Mouse (Mus musculus) G1E (cell line): ENCODE results near the gene Gm28048. TPM values are rescaled to one million over a fixed set of nuclear protein-coding genes. Genes with fewer than 3 reads are reported as not detected.
A peak's percentile ranks its signal among the peaks of the same experiment; 100 is the strongest.

Experiments
- ATAC-seq: 2 replicates; pipeline ENCODE4 v1.8.0; 2016; ENCODE audit warnings: mild to moderate bottlenecking; ENCODE audit not compliant: insufficient number of reproducible peaks, poor library complexity, low FRiP score, severe bottlenecking; ENCODE audit errors: extremely low read depth
- DNase-seq: peaks from one replicate; pipeline ENCODE4 v3.0.0; 2012; ENCODE audit warnings: low spot score
- H3K27me3 ChIP-seq: 2 replicates; pipeline ENCODE4 v1.6.1; 2012; ENCODE audit warnings: mild to moderate bottlenecking, low read length, inconsistent platforms; ENCODE audit not compliant: insufficient read depth
- H3K36me3 ChIP-seq: replicated peaks from 2 replicates; pipeline ENCODE3; 2012; ENCODE audit warnings: mild to moderate bottlenecking, inconsistent platforms
- H3K4me1 ChIP-seq: 2 replicates; pipeline ENCODE4 v1.6.1; 2012; ENCODE audit warnings: low read depth, low read length, inconsistent platforms, mixed read lengths; ENCODE audit not compliant: insufficient read depth
- H3K4me3 ChIP-seq: 2 replicates; pipeline ENCODE4 v1.5.1; 2012; ENCODE audit warnings: low read depth, mild to moderate bottlenecking, inconsistent platforms, low read length, moderate library complexity, mixed read lengths
- H3K9me3 ChIP-seq: replicated peaks from 2 replicates; pipeline ENCODE4 v1.6.1; 2012; ENCODE audit warnings: inconsistent platforms
- CTCF ChIP-seq: IDR thresholded peaks from 2 replicates; pipeline ENCODE4 v1.5.1; 2012; ENCODE audit warnings: low read depth, low read length, inconsistent platforms, mixed read lengths
- GATA1 ChIP-seq: IDR thresholded peaks from 2 replicates; pipeline ENCODE4 v1.6.1; 2012; ENCODE audit warnings: borderline replicate concordance, low read length, inconsistent platforms, mixed read lengths
- GATA2 ChIP-seq: IDR thresholded peaks from 2 replicates; pipeline ENCODE4 v1.6.1; 2012; ENCODE audit warnings: low read depth, low read length, inconsistent platforms, borderline replicate concordance
- POLR2AphosphoS5 ChIP-seq: IDR thresholded peaks from 2 replicates; pipeline ENCODE4 v1.6.1; 2012; ENCODE audit warnings: low read depth, low read length, inconsistent platforms; ENCODE audit not compliant: insufficient replicate concordance
- TAL1 ChIP-seq: conservative IDR thresholded peaks from 2 replicates; pipeline ENCODE4 v1.6.1; 2012; ENCODE audit warnings: low read depth, low read length, inconsistent platforms, mixed read lengths
- polyA plus RNA-seq: library from polyadenylated mRNA; stranded (reverse); fragments of >175 nt; gene quantifications from 2 replicates; pipeline ENCODE4 v1.2.3, GENCODE M21; 2012
- total RNA-seq, 2 experiments: library from RNA; stranded (forward) in 1 of 2; stranded (reverse) in 1 of 2; fragments of 200-1000 nt in 1 of 2; fragments of >200 nt in 1 of 2; fragmentation: Nextera tagmentation in 1 of 2; gene quantifications; 2 replicates each; pipeline ENCODE4 v1.2.3; 2014 to 2017

The Gm28048 gene
- total and polyA plus RNA-seq, 3 experiments, result 30.9 to 37.9 TPM; not detected in 1

DNA sequence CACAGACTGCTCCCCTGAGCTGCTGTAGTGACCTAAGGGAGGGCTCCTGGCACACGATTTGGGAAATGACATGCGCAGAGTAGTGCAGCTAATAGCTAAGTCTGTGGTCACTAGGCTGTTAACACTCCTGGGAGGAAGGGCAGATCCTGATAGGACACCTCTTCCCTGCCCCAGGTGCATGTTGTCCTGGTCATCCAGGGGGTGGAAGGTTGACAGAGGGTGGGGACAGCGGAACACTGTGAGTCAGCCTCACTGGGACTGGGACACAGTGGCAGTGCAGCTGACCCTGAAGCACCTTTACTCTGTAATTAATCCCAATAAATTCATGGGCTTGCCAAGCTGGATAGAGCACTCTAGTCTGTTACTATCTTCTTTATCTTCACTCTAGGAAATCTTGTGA is 160.6 kb downstream of the Gm28048 start:
- Histone ChIP-seq H3K4me1 (peaks cover 49% of the 10 kb centered on the region), H3K9me3 (0 out of 2 replicates have a peak, but pooled peaks cover 1% of the 10 kb centered on the region), H3K27me3 (no peaks in the 10 kb centered on the region; the same call in 1 of the 2 replicates), H3K36me3 (peaks cover 20% of the 10 kb centered on the region), H3K4me3 (no peak overlapping the region)
- TF ChIP-seq POLR2AphosphoS5 (no peak), CTCF (no peak)
- ATAC-seq (no peak), DNase-seq (no peak)

DNA sequence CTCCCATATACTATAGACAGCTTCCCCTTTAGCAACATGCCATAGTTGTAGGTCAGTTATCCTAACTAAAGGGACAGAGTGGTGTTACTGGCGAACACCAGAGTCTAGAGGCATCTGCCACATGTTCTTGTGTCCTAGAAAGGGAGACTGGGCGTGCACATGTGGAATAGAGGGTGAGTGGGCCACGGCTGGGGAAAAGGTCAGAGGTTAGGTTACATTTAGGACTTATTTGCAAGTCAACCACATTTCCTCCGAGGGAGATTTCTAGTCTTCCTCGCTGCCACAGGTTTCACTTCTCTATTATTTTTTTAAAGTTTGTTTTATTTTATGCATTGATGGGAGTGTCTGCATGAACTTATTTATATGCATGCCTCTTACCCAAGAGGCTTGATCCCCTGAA is 163.5 kb downstream of the Gm28048 start:
- ATAC-seq (no peak), DNase-seq (no peak)
- no peak for TF ChIP-seq POLR2AphosphoS5
- TF ChIP-seq TAL1, result no peak
- no peak for TF ChIP-seq GATA2
- TF ChIP-seq CTCF, result no peak
- no peak for TF ChIP-seq GATA1
- Histone ChIP-seq H3K27me3 (no peaks in the 10 kb centered on the region; the same call in 1 of the 2 replicates), H3K4me1 (peaks cover 64% of the 10 kb centered on the region), H3K4me3 (no peak overlapping the region), H3K36me3 (peaks cover 9% of the 10 kb centered on the region), H3K9me3 (no peaks in the 10 kb centered on the region)

DNA sequence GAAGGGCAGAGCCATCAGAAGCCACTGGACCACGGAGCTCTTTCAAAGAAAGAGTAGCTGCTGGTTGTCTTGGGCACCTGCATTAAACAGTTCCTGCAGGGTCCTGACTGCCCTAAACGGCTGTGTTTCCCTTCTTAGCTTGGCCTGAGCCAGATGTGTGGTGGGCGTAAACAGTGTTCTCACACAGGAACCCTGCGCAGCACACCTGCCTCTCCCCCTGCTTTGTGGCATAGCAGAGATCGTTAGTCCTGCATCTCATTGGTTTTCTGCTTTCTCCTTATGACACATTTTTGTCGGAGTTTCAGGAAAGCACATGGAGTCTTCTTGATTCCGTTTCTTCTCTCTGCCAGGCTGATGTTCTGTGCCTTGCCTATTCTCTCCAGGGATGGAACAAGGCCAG is 166.0 kb downstream of the Gm28048 start:
- Histone ChIP-seq H3K9me3 (no peaks in the 10 kb centered on the region), H3K4me1 (peaks cover 69% of the 10 kb centered on the region), H3K36me3 (peaks cover 5% of the 10 kb centered on the region), H3K27me3 (no peaks in the 10 kb centered on the region), H3K4me3 (no peak overlapping the region)
- no peak for DNase-seq
- TF ChIP-seq TAL1 (no peak), CTCF (no peak), GATA2 (no peak), GATA1 (no peak), POLR2AphosphoS5 (no peak)
- no peak for ATAC-seq

DNA sequence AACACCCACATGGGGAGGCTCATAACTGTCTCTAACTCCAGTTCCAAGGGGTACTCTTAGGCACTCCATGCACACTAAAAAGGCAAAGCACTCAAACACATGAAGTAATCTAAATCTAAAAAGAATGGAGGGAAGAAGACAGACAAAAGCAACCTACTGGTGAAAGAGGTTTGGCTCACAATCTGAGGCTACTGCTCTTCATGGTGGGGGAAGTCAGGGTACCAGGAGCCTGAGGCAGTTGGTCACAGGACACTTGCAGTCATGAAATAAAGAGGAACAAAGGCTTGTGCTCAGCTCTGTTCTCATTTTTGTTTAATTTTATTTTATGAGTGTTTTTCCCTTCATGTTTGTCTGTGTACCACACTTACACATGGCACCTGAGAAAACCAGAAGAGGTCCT is 166.7 kb downstream of the Gm28048 start:
- Histone ChIP-seq H3K4me3 (no peak overlapping the region), H3K4me1 (peaks cover 72% of the 10 kb centered on the region), H3K9me3 (no peaks in the 10 kb centered on the region), H3K27me3 (no peaks in the 10 kb centered on the region), H3K36me3 (peaks cover 5% of the 10 kb centered on the region)
- no peak for ATAC-seq
- TF ChIP-seq GATA2 (no peak), GATA1 (no peak), TAL1 (no peak), CTCF (no peak), POLR2AphosphoS5 (no peak)
- DNase-seq, result no peak

DNA sequence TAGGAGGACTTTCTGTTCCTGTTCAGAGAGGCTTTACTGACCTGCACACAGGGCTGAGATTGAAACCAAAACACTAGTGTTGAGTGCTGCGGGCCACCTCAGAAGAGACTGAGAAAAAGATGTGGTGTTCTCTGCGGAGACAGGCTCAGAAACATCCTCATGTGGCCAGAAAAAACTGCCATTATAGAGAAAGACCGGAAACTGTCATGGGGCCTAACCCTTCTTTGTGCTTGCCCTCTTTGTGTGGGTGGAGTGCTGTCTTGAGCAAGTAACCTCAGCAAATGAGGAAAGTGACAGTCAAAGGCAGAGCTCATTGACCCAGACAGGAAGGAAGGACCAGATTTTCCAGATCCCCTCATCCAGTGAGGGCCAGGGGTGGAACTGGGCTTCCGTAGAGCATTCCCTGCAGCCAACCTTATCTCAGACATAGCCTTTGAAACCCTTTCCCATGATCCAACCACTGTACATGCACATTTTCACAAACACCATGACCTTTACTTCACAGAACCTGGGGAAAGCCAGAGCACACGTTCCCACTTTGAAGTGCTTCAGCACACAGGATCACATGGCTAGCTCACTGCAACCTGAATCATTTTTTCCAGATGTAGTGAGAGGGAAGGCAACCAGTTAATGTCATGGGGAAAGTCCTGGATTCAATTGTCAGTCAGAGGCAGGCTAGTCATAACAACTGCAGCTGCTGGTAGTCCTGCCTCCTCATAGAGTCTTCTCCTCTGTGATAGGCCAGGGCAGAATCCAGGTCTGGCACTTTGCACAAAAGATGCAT is 167.8 kb downstream of the Gm28048 start:
- TF ChIP-seq CTCF (no peak), GATA1 (no peak), TAL1 (no peak), POLR2AphosphoS5 (no peak), GATA2 (no peak)
- peaks cover 81% of the 10 kb centered on the region for H3K4me1 ChIP-seq
- no peak overlapping the region for H3K4me3 ChIP-seq
- H3K36me3 ChIP-seq, result peaks cover 5% of the 10 kb centered on the region
- DNase-seq (no peak), ATAC-seq (no peak)
- H3K9me3 ChIP-seq, result no peaks in the 10 kb centered on the region
- H3K27me3 ChIP-seq, result no peaks in the 10 kb centered on the region

DNA sequence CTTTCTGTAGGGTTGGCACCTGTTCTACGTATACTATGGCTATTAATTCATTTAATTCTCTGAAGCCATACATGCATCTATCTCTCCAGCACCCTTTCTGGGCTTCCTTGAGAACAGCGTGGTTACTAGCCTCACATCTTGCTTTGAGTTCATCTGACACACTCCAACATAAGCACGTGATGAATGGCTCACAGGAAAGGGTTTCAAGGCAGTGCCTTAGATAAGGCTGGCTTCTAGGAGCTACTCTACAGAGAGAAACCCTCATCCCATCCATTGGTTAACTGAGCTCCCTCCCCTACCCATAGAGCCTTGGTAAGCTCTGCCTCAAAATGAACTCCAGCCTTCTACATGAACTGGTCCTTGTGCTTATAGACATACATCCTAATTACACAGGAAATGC is 168.5 kb downstream of the Gm28048 start:
- peak; percentile 67 for ATAC-seq
- Histone ChIP-seq H3K27me3 (no peaks in the 10 kb centered on the region), H3K36me3 (peaks cover 5% of the 10 kb centered on the region), H3K4me1 (peaks cover 87% of the 10 kb centered on the region), H3K9me3 (no peaks in the 10 kb centered on the region), H3K4me3 (no peak overlapping the region)
- TF ChIP-seq CTCF (no peak), POLR2AphosphoS5 (no peak), TAL1 (0 out of 2 replicates have a peak, but pooled peaks have one; percentile 8), GATA1 (no peak), GATA2 (no peak)
- no peak for DNase-seq

DNA sequence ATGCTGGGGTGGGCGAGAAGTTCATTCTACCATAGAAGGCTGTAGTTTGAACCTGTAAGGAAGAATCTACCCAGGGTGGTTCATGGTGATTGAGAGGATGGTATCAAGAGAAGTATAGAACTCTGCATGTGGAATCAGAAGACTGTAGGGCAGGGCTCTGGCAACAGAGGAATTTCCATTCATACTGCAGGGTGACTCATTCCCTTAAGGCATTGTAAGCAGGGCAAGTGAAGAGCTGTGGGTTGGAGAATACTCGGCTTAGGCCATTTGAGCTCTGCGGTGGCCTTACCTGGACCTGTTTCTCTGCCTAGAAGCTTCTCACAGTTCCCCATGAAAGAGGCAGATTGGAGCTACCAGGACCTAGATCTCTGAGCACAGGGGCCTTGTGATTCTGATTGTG is 170.5 kb downstream of the Gm28048 start:
- TF ChIP-seq POLR2AphosphoS5 (no peak), CTCF (no peak), GATA2 (no peak), GATA1 (no peak), TAL1 (no peak)
- Histone ChIP-seq H3K36me3 (no peaks in the 10 kb centered on the region), H3K4me1 (peaks cover 91% of the 10 kb centered on the region), H3K9me3 (no peaks in the 10 kb centered on the region), H3K27me3 (no peaks in the 10 kb centered on the region), H3K4me3 (no peak overlapping the region)
- ATAC-seq, result no peak
- DNase-seq, result no peak
